Mouse (Mus musculus): ENCODE measurements around the gene Prkn. TPM values are rescaled to one million over a fixed set of nuclear protein-coding genes. Genes with fewer than 3 reads are reported as not detected.

The Prkn gene
- total RNA-seq, 2 experiments from 2014 or later: 14.6 to 20.3 TPM

- DNase-seq (ENCODE audit: low spot score in 2 of 2): peak; percentile 67 to 70
These were observed 1191.2 kb downstream of the Prkn start for GRCm38 (mm10) chr17:12031203-12031942.

- no peak for DNase-seq (ENCODE audit: low spot score in 2 of 2)
These were observed 1192.0 kb downstream of the Prkn start for GRCm38 (mm10) chr17:12032014-12032791.

- no peak for DNase-seq (ENCODE audit: low spot score in 2 of 2)
These were observed 1195.2 kb downstream of the Prkn start for GRCm38 (mm10) chr17:12035386-12035785.

GRCm38 (mm10) chr17:12036205-12036604 lies 1196.0 kb downstream of the Prkn start:
- DNase-seq (ENCODE audit: low spot score in 2 of 2): peak; percentile 70 to 79

GRCm38 (mm10) chr17:12037065-12037464 lies 1196.9 kb downstream of the Prkn start:
- DNase-seq (ENCODE audit: low spot score in 2 of 2): no peak

- no peak for DNase-seq (ENCODE audit: low spot score in 2 of 2)
These were observed 1197.4 kb downstream of the Prkn start for GRCm38 (mm10) chr17:12037574-12037973.

- DNase-seq (ENCODE audit: low spot score in 2 of 2): no peak
These were observed 1198.3 kb downstream of the Prkn start for GRCm38 (mm10) chr17:12038499-12038898.

- DNase-seq (ENCODE audit: low spot score in 2 of 2): peak; percentile 87 to 90
These were observed 1199.0 kb downstream of the Prkn start for GRCm38 (mm10) chr17:12039188-12039587.

- no peak for DNase-seq (ENCODE audit: low spot score in 2 of 2)
These were observed 1199.7 kb downstream of the Prkn start for GRCm38 (mm10) chr17:12039922-12040321.

- no peak for DNase-seq (ENCODE audit: low spot score in 2 of 2)
These were observed 1200.4 kb downstream of the Prkn start for GRCm38 (mm10) chr17:12040546-12040945.

- no peak for DNase-seq (ENCODE audit: low spot score in 2 of 2)
These were observed 1201.0 kb downstream of the Prkn start for GRCm38 (mm10) chr17:12041091-12041655.

- DNase-seq (ENCODE audit: low spot score in 2 of 2): peak; percentile 65 to 87
These were observed 1202.5 kb downstream of the Prkn start for GRCm38 (mm10) chr17:12042561-12043256.

- no peak for DNase-seq (ENCODE audit: low spot score in 2 of 2)
These were observed 1204.0 kb downstream of the Prkn start for GRCm38 (mm10) chr17:12044222-12044621.

GRCm38 (mm10) chr17:12045861-12046273 lies 1205.7 kb downstream of the Prkn start:
- DNase-seq (ENCODE audit: low spot score in 2 of 2): peak; percentile 83 to 87

GRCm38 (mm10) chr17:12047032-12047431 lies 1206.8 kb downstream of the Prkn start:
- DNase-seq (ENCODE audit: low spot score in 2 of 2): no peak

GRCm38 (mm10) chr17:12047523-12047922 lies 1207.3 kb downstream of the Prkn start:
- no peak for DNase-seq (ENCODE audit: low spot score in 2 of 2)

- DNase-seq (ENCODE audit: low spot score in 2 of 2): no peak
These were observed 1208.7 kb downstream of the Prkn start for GRCm38 (mm10) chr17:12048695-12049490.

- no peak for DNase-seq (ENCODE audit: low spot score in 2 of 2)
These were observed 1210.1 kb downstream of the Prkn start for GRCm38 (mm10) chr17:12050261-12050660.

- DNase-seq (ENCODE audit: low spot score in 2 of 2): no peak
These were observed 1210.8 kb downstream of the Prkn start for GRCm38 (mm10) chr17:12051031-12051430.

GRCm38 (mm10) chr17:12052651-12053050 lies 1212.5 kb downstream of the Prkn start:
- no peak for DNase-seq (ENCODE audit: low spot score in 2 of 2)

GRCm38 (mm10) chr17:12059041-12059440 lies 1218.9 kb downstream of the Prkn start:
- no peak for DNase-seq (ENCODE audit: low spot score in 2 of 2)
